ENCODE assay signal across 8 mouse cellular contexts in the genomic region with DNA sequence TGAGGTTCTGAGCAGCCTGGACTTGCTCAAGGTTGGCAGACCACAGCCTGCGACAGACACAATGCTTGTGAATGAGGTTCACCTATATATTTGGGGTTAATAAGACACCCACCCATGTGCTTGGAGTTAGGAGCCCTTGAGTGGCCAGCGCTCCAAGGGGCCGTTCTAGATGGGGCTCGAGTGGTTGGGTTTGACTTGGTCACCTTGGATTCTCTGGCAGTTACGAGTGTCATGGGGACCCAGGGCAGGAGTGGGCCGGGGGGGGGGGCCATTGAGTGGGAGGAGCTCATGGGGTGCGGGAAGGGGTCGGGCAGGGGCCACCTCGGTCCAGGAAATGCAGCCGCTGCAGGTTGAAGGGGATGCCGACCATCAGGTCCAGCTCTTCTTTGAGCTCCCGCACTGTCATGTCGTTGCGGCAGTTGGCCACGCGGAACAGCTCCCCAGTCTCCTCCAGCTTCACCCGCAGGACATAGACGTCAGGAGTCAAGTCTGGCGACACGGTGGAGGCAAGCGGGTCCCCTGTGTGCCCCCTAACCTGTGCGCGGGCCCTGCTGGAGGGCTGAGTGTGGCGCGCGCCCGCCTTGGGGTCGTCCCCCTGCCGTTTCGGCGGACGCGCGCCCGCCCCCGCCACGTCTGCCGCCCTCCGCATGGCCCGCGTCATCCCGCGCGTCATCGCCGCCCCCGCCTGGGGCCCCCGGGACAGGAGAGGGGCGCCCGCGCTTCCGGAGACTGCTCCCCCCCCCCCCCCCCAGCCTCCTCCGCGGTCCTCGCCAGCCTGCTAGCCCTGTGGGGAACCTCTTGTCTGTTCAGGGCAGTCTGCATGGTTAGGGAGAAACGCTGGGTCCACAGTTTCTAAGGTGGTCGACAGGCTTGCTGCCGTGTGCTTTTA. TPM values are rescaled to one million over a fixed set of nuclear protein-coding genes. Genes with fewer than 3 reads are reported as not detected.
DNase-seq lines count a peak whose midpoint lies in the region; ATAC-seq lines count a peak whose summit lies in the region.

Ankrd60 (minus strand) TSS at position 697 of the 889 bp plus-strand sequence.

- peak; percentile 60 for DNase-seq in adrenal gland, postnatal 14 days
- no peak for DNase-seq in adrenal gland, adult 18-20 months (ENCODE audit: low spot score in 2 of 2)
- DNase-seq in CD8-positive naive resting alpha-beta T cell, adult 2 months (ENCODE audit: low read depth in 2 of 2, low spot score in 2 of 2) = peak; percentile 76 to 84
- DNase-seq in neural tube, embryonic 10.5 days (ENCODE audit: extremely low spot score, low spot score) = peak; percentile 56
- peak; percentile 85 to 91 for DNase-seq in thymus, postnatal 36 days
- no peak for DNase-seq in urinary bladder, postnatal 10 days (ENCODE audit: low spot score)

- peaks cover 10% of the 10 kb centered on the region; the same call in 1 of the 2 replicates for H3K4me1 ChIP-seq in forebrain, embryonic 13.5 days
- H3K4me1 ChIP-seq in limb, embryonic 13.5 days = peaks cover 12% of the 10 kb centered on the region; the same call in 1 of the 2 replicates

- peak within 1 kb of the TSS; percentile 53; the same call in 1 of the 2 replicates for H3K9ac ChIP-seq in forebrain, embryonic 13.5 days
- H3K9ac ChIP-seq in limb, embryonic 13.5 days = peak within 1 kb of the TSS; percentile 65

- whole genome bisulfite sequencing in forebrain, embryonic 13.5 days = 9% methylated on average over 50 of the region's 58 CpGs
- WGBS in limb, embryonic 13.5 days = 9% methylated on average over 57 of the region's 58 CpGs

- H3K4me3 ChIP-seq in forebrain, embryonic 13.5 days = peak within 1 kb of the TSS; percentile 43
- H3K4me3 ChIP-seq in limb, embryonic 13.5 days = peak within 1 kb of the TSS; percentile 45

- H3K27ac ChIP-seq in forebrain, embryonic 13.5 days = no peak within 1 kb of the TSS
- H3K27ac ChIP-seq in limb, embryonic 13.5 days = no peak within 1 kb of the TSS

- H3K9me3 ChIP-seq in forebrain, embryonic 13.5 days (replicated peaks) = no peaks in the 10 kb centered on the region
- no peaks in the 10 kb centered on the region for H3K9me3 ChIP-seq in limb, embryonic 13.5 days

- peak; percentile 71 for ATAC-seq in forebrain, embryonic 13.5 days
- peak; percentile 70; the same call in 1 of the 2 replicates for ATAC-seq in limb, embryonic 13.5 days (ENCODE audit: low FRiP score, low read depth)

- peaks cover 30% of the 10 kb centered on the region for H3K27me3 ChIP-seq in forebrain, embryonic 13.5 days
- peaks cover 45% of the 10 kb centered on the region for H3K27me3 ChIP-seq in limb, embryonic 13.5 days

- H3K36me3 ChIP-seq in forebrain, embryonic 13.5 days (ENCODE audit: poor library complexity, severe bottlenecking) = no peaks in the 10 kb centered on the region
- no peaks in the 10 kb centered on the region for H3K36me3 ChIP-seq in limb, embryonic 13.5 days

- H3K4me2 ChIP-seq in forebrain, embryonic 13.5 days = peak within 1 kb of the TSS; percentile 81
- H3K4me2 ChIP-seq in limb, embryonic 13.5 days (replicated peaks) = peak within 1 kb of the TSS; percentile 85

RNA-seq across cellular contexts. Expression of gene Ankrd60, which starts in this region (rescaled TPM):
- total RNA-seq in adrenal gland, postnatal 14 days (2021) = not detected in 2 replicates
- not detected for total RNA-seq in adrenal gland, adult 18-20 months (2021)
- not detected in 2 replicates for polyA plus RNA-seq in forebrain, embryonic 13.5 days (2015; fragmentation: Nextera tagmentation; extraction: Ambion mirVana)
- polyA plus RNA-seq in limb, embryonic 13.5 days (2015; fragmentation: Nextera tagmentation; extraction: Ambion mirVana) = not detected in 2 replicates

Comparison
In these comparisons a context has a peak if more than half of its experiments do, and no peak if none do; other contexts are left out.
1. Peak in DNase-seq in adrenal gland, postnatal 14 days; RNA of the gene not detected or under 1 TPM.
2. Peak in ATAC-seq, H3K4me3 ChIP-seq, H3K9ac ChIP-seq and H3K4me2 ChIP-seq in forebrain, embryonic 13.5 days; RNA of the gene not detected or under 1 TPM.
3. Peak in ATAC-seq, H3K4me3 ChIP-seq, H3K9ac ChIP-seq and H3K4me2 ChIP-seq in limb, embryonic 13.5 days; RNA of the gene not detected or under 1 TPM.
4. DNase-seq: peak in CD8-positive naive resting alpha-beta T cell, adult 2 months (2 of 2), neural tube, embryonic 10.5 days (single experiment) and thymus, postnatal 36 days (2 of 2); none in adrenal gland, adult 18-20 months (0 of 2) and urinary bladder, postnatal 10 days (single experiment).